Comparison of ENCODE assay signal across 8 mouse cellular contexts in genomic region chr8:70838654-70839407, GRCm38 (mm10). TPM values are rescaled to one million over a fixed set of nuclear protein-coding genes. Genes with fewer than 3 reads are reported as not detected.
DNase-seq lines count a peak whose midpoint lies in the region; ATAC-seq and TF ChIP-seq lines count a peak whose summit lies in the region.

No protein-coding gene starts in this region.

- no peaks in the 10 kb centered on the region for H3K9me3 ChIP-seq in kidney, postnatal 0 days (replicated peaks; ENCODE audit: low read length)
- H3K9me3 ChIP-seq in forebrain, embryonic 12.5 days = no peaks in the 10 kb centered on the region
- no peaks in the 10 kb centered on the region for H3K9me3 ChIP-seq in limb, embryonic 11.5 days (ENCODE audit: control insufficient read depth, low read length)
- no peaks in the 10 kb centered on the region for H3K9me3 ChIP-seq in midbrain, embryonic 16.5 days (replicated peaks; ENCODE audit: control insufficient read depth, low read length, poor library complexity, severe bottlenecking)

- peak; percentile 12 for ATAC-seq in kidney, postnatal 0 days (replicated peaks; ENCODE audit: low FRiP score, low read depth)
- peak; percentile 3 for ATAC-seq in Patski
- ATAC-seq in forebrain, embryonic 12.5 days (ENCODE audit: low FRiP score) = peak; percentile 53
- peak; percentile 22; the same call in 1 of the 2 replicates for ATAC-seq in limb, embryonic 11.5 days (ENCODE audit: insufficient number of reproducible peaks, low FRiP score, low TSS enrichment, low read depth)
- ATAC-seq in midbrain, embryonic 16.5 days = peak; percentile 52

- H3K4me3 ChIP-seq in kidney, postnatal 0 days (replicated peaks; ENCODE audit: low read depth, low read length) = peak overlapping the region; percentile 69
- peak overlapping the region; percentile 67 for H3K4me3 ChIP-seq in forebrain, embryonic 12.5 days (replicated peaks)
- peak overlapping the region; percentile 62 for H3K4me3 ChIP-seq in limb, embryonic 11.5 days (ENCODE audit: low read depth, low read length)
- H3K4me3 ChIP-seq in midbrain, embryonic 16.5 days (ENCODE audit: low read depth, low read length) = peak overlapping the region; percentile 69

- no peaks in the 10 kb centered on the region for H3K27me3 ChIP-seq in kidney, postnatal 0 days (ENCODE audit: insufficient read depth, low read length)
- H3K27me3 ChIP-seq in Patski = no peaks in the 10 kb centered on the region
- H3K27me3 ChIP-seq in forebrain, embryonic 12.5 days = peaks cover 3% of the 10 kb centered on the region; the same call in 1 of the 2 replicates
- H3K27me3 ChIP-seq in limb, embryonic 11.5 days (ENCODE audit: control insufficient read depth, insufficient read depth, low read length) = no peaks in the 10 kb centered on the region
- no peaks in the 10 kb centered on the region for H3K27me3 ChIP-seq in midbrain, embryonic 16.5 days (ENCODE audit: control insufficient read depth, insufficient read depth, low read depth, low read length)

- in situ Hi-C loops in Patski (cut with MboI; ENCODE audit: low pct_unique_long_range_greater_than_20kb) = no loop called here

- CTCF ChIA-PET in Patski (lab: Charles Lee) = interaction anchor here (1.3 to 3.6 kb wide), 6 partner anchors 10 to 116 kb away, joined by 3 to 19 read pairs (median 5); no protein-coding TSS in a partner anchor

- peak; percentile 32 for DNase-seq in kidney, postnatal 0 days (ENCODE audit: low spot score)
- no peak for DNase-seq in kidney, adult 11 months
- DNase-seq in Patski (ENCODE audit: low read depth, low spot score) = no peak
- DNase-seq in limb, embryonic 11.5 days (ENCODE audit: low spot score) = peak; percentile 49
- DNase-seq in ovary, postnatal 36 days (ENCODE audit: low spot score) = no peak
- no peak for DNase-seq in yolk sac, embryonic 10.5 days (ENCODE audit: low spot score)

- peak overlapping the region; percentile 82 for H3K4me2 ChIP-seq in kidney, postnatal 0 days (ENCODE audit: low read length)
- H3K4me2 ChIP-seq in forebrain, embryonic 12.5 days = peak overlapping the region; percentile 83
- H3K4me2 ChIP-seq in limb, embryonic 11.5 days (ENCODE audit: low read depth, severe bottlenecking) = peak overlapping the region; percentile 88
- H3K4me2 ChIP-seq in midbrain, embryonic 16.5 days (ENCODE audit: low read length) = peak overlapping the region; percentile 81

- POLR2A ChIA-PET in Patski (lab: Charles Lee) = interaction anchor here (0.6 to 1.3 kb wide), 5 partner anchors 13 to 537 kb away, joined by 3 to 9 read pairs (median 3); no protein-coding TSS in a partner anchor

- H3K27ac ChIP-seq in kidney, postnatal 0 days = peak overlapping the region; percentile 93
- H3K27ac ChIP-seq in forebrain, embryonic 12.5 days = peak overlapping the region; percentile 89
- H3K27ac ChIP-seq in limb, embryonic 11.5 days (replicated peaks; ENCODE audit: low read depth, low read length) = peak overlapping the region; percentile 68
- H3K27ac ChIP-seq in midbrain, embryonic 16.5 days (ENCODE audit: low read length) = peak overlapping the region; percentile 90

- 0 out of 2 replicates have a peak, but pooled peaks cover 5% of the 10 kb centered on the region for H3K36me3 ChIP-seq in kidney, postnatal 0 days (ENCODE audit: insufficient read depth, low read length)
- no peaks in the 10 kb centered on the region; the same call in 1 of the 2 replicates for H3K36me3 ChIP-seq in forebrain, embryonic 12.5 days (replicated peaks)
- peaks cover 2% of the 10 kb centered on the region; the same call in 1 of the 2 replicates for H3K36me3 ChIP-seq in limb, embryonic 11.5 days (ENCODE audit: control insufficient read depth, insufficient read depth, low read length)
- peaks cover 3% of the 10 kb centered on the region; the same call in 1 of the 2 replicates for H3K36me3 ChIP-seq in midbrain, embryonic 16.5 days (ENCODE audit: control insufficient read depth, insufficient read depth, low read length)

- WGBS in kidney, postnatal 0 days = 1% methylated on average over 45 of the region's 66 CpGs
- 4% methylated on average over 66 of the region's 66 CpGs for WGBS in forebrain, embryonic 12.5 days
- WGBS in limb, embryonic 11.5 days = 4% methylated on average over 51 of the region's 66 CpGs
- WGBS in midbrain, embryonic 16.5 days = 2% methylated on average over 66 of the region's 66 CpGs

- no peak for TF ChIP-seq CTCF in kidney, postnatal 0 days (IDR thresholded peaks at IDR 0.05; ENCODE audit: low read depth)
- TF ChIP-seq CTCF in Patski (IDR thresholded peaks at IDR 0.05) = no peak

- peak overlapping the region; percentile 87 for H3K9ac ChIP-seq in kidney, postnatal 0 days (ENCODE audit: low read depth, low read length)
- peak overlapping the region; percentile 75 for H3K9ac ChIP-seq in forebrain, embryonic 12.5 days
- peak overlapping the region; percentile 75 for H3K9ac ChIP-seq in limb, embryonic 11.5 days (ENCODE audit: low read length)
- peak overlapping the region; percentile 74 for H3K9ac ChIP-seq in midbrain, embryonic 16.5 days (ENCODE audit: low read depth, low read length)

- peaks cover 5% of the 10 kb centered on the region; the same call in 1 of the 2 replicates for H3K4me1 ChIP-seq in kidney, postnatal 0 days (replicated peaks; ENCODE audit: insufficient read depth, low read length)
- H3K4me1 ChIP-seq in forebrain, embryonic 12.5 days = peaks cover 18% of the 10 kb centered on the region
- peaks cover 8% of the 10 kb centered on the region; the same call in 1 of the 2 replicates for H3K4me1 ChIP-seq in limb, embryonic 11.5 days (ENCODE audit: control insufficient read depth, insufficient read depth, low read length)
- H3K4me1 ChIP-seq in midbrain, embryonic 16.5 days (ENCODE audit: control insufficient read depth, insufficient read depth, low read length) = peaks cover 8% of the 10 kb centered on the region

RNA-seq across cellular contexts. Expression of gene Arrdc2, which starts 0.7 kb away (rescaled TPM):
- polyA plus RNA-seq in kidney, postnatal 0 days (2015; fragmentation: Nextera tagmentation; extraction: Ambion mirVana) = 6.8 and 7.5 TPM in 2 replicates
- 6.8 TPM for polyA plus RNA-seq in Patski (2021)
- polyA plus RNA-seq in forebrain, embryonic 12.5 days (2016; fragmentation: Nextera tagmentation; extraction: Ambion mirVana) = 5.6 and 8.2 TPM in 2 replicates
- polyA plus RNA-seq in limb, embryonic 11.5 days (2014; fragmentation: Nextera tagmentation; extraction: Ambion mirVana) = 4.9 and 5.1 TPM in 2 replicates
- polyA plus RNA-seq in midbrain, embryonic 16.5 days (2015; fragmentation: Nextera tagmentation; extraction: Ambion mirVana) = 6.7 and 8.1 TPM in 2 replicates

RNA-seq across cellular contexts. Expression of gene Kcnn1, which starts 24.2 kb away (rescaled TPM):
- 4.2 and 5.5 TPM in 2 replicates for polyA plus RNA-seq in kidney, postnatal 0 days (2015; fragmentation: Nextera tagmentation; extraction: Ambion mirVana)
- 8.0 TPM for polyA plus RNA-seq in Patski (2021)
- polyA plus RNA-seq in forebrain, embryonic 12.5 days (2016; fragmentation: Nextera tagmentation; extraction: Ambion mirVana) = 14.4 and 16.3 TPM in 2 replicates
- 3.8 and 3.9 TPM in 2 replicates for polyA plus RNA-seq in limb, embryonic 11.5 days (2014; fragmentation: Nextera tagmentation; extraction: Ambion mirVana)
- polyA plus RNA-seq in midbrain, embryonic 16.5 days (2015; fragmentation: Nextera tagmentation; extraction: Ambion mirVana) = 15.4 and 16.1 TPM in 2 replicates

RNA-seq across cellular contexts. Expression of gene Il12rb1, which starts 30.6 kb away (rescaled TPM):
- polyA plus RNA-seq in kidney, postnatal 0 days (2015; fragmentation: Nextera tagmentation; extraction: Ambion mirVana) = 0.09 and 0.13 TPM in 2 replicates
- 0.80 TPM for polyA plus RNA-seq in Patski (2021)
- not detected in 2 replicates for polyA plus RNA-seq in forebrain, embryonic 12.5 days (2016; fragmentation: Nextera tagmentation; extraction: Ambion mirVana)
- polyA plus RNA-seq in limb, embryonic 11.5 days (2014; fragmentation: Nextera tagmentation; extraction: Ambion mirVana) = not detected in 2 replicates
- polyA plus RNA-seq in midbrain, embryonic 16.5 days (2015; fragmentation: Nextera tagmentation; extraction: Ambion mirVana) = 0.08 and 0.19 TPM in 2 replicates

RNA-seq across cellular contexts. Expression of gene Mast3, which starts 34.0 kb away (rescaled TPM):
- polyA plus RNA-seq in kidney, postnatal 0 days (2015; fragmentation: Nextera tagmentation; extraction: Ambion mirVana) = 8.4 and 10.2 TPM in 2 replicates
- 30.4 TPM for polyA plus RNA-seq in Patski (2021)
- 14.5 and 16.8 TPM in 2 replicates for polyA plus RNA-seq in forebrain, embryonic 12.5 days (2016; fragmentation: Nextera tagmentation; extraction: Ambion mirVana)
- polyA plus RNA-seq in limb, embryonic 11.5 days (2014; fragmentation: Nextera tagmentation; extraction: Ambion mirVana) = 11.7 and 14.6 TPM in 2 replicates
- 21.1 and 23.2 TPM in 2 replicates for polyA plus RNA-seq in midbrain, embryonic 16.5 days (2015; fragmentation: Nextera tagmentation; extraction: Ambion mirVana)

RNA-seq across cellular contexts. Expression of gene Ccdc124, which starts 34.9 kb away (rescaled TPM):
- polyA plus RNA-seq in kidney, postnatal 0 days (2015; fragmentation: Nextera tagmentation; extraction: Ambion mirVana) = 87.2 and 90.3 TPM in 2 replicates
- 67.5 TPM for polyA plus RNA-seq in Patski (2021)
- polyA plus RNA-seq in forebrain, embryonic 12.5 days (2016; fragmentation: Nextera tagmentation; extraction: Ambion mirVana) = 154 and 159 TPM in 2 replicates
- 154 and 161 TPM in 2 replicates for polyA plus RNA-seq in limb, embryonic 11.5 days (2014; fragmentation: Nextera tagmentation; extraction: Ambion mirVana)
- polyA plus RNA-seq in midbrain, embryonic 16.5 days (2015; fragmentation: Nextera tagmentation; extraction: Ambion mirVana) = 167 and 182 TPM in 2 replicates

Comparison
In these comparisons a context has a peak if more than half of its experiments do, and no peak if none do; other contexts are left out.
1. DNase-seq: peak in kidney, postnatal 0 days (single experiment) and limb, embryonic 11.5 days (single experiment); none in kidney, adult 11 months (single experiment), Patski (single experiment), ovary, postnatal 36 days (single experiment) and yolk sac, embryonic 10.5 days (single experiment).
2. ATAC-seq: peak in every context shown above with its lines; median percentile 53 in forebrain, embryonic 12.5 days; 52 in midbrain, embryonic 16.5 days; 22 in limb, embryonic 11.5 days; 12 in kidney, postnatal 0 days; 3 in Patski.
3. Peak in every context shown above with its lines, with median percentiles within 50 percentile points of each other: H3K27ac ChIP-seq, H3K4me2 ChIP-seq, H3K4me3 ChIP-seq and H3K9ac ChIP-seq.